Mouse (Mus musculus) embryonic stem cell, embryonic (primary cell): ENCODE measurements at regions not wholly inside any gene's neighbourhood (a gene's known extent, or its start where the extent isn't known, plus 50 kb on each side); places are given as distances from the start of the nearest gene placed in this dataset.

Experiments
- CTCF ChIA-PET, 4 experiments: fragments of 300-600 bp in 2 of 4; fragments of 350-600 bp in 2 of 4; sonication (Branson Sonifier 250); formaldehyde crosslinking; loops; one replicate each; lab custom pipeline; 2022; ENCODE audit warnings: inconsistent platforms in 2 of 4; lab: Charles Lee
- POLR2A ChIA-PET, 4 experiments: fragments of 300-600 bp in 2 of 4; fragments of 350-600 bp in 2 of 4; sonication (Branson Sonifier 250); formaldehyde crosslinking; loops; one replicate each; lab custom pipeline; 2022; ENCODE audit warnings: antibody characterized with exemption in 4 of 4, inconsistent platforms in 1 of 4; lab: Charles Lee

- ChIA-PET CTCF (no interaction called here), POLR2A (interaction anchor here in 3 of 4 experiments (0.6 to 1.8 kb wide), 9 partner anchors 14 to 623 kb away, joined by 3 to 8 read pairs (median 4); partner anchors contain the start of gene Smim15 (in 1 of the 3))
These were observed 154.0 kb upstream of the Smim15 start for GRCm38 (mm10) chr13:107889985-107890865.

- ChIA-PET CTCF (no interaction called here), POLR2A (interaction anchor here in 1 of 4 experiments (1.3 kb wide), 1 partner anchor 65 kb away, joined by 3 read pairs; no protein-coding TSS in a partner anchor)
These were observed 154.7 kb upstream of the Smim15 start for GRCm38 (mm10) chr13:107889588-107889984.

GRCm38 (mm10) chr13:107888571-107889451 is 155.4 kb upstream of the Smim15 start:
- ChIA-PET POLR2A (interaction anchor here in 3 of 4 experiments (0.8 to 1.4 kb wide), 4 partner anchors 9 to 225 kb away, joined by 3 to 4 read pairs (median 4); no protein-coding TSS in a partner anchor), CTCF (interaction anchor here in 1 of 4 experiments (0.5 kb wide), 1 partner anchor 428 kb away, joined by 3 read pairs; no protein-coding TSS in a partner anchor)

- ChIA-PET CTCF (interaction anchor here in 1 of 4 experiments (0.5 kb wide), 1 partner anchor 9 kb away, joined by 9 read pairs; no protein-coding TSS in a partner anchor), POLR2A (interaction anchor here in 3 of 4 experiments (0.8 to 1.4 kb wide), 4 partner anchors 8 to 224 kb away, joined by 3 to 4 read pairs (median 4); no protein-coding TSS in a partner anchor)
These were observed 156.1 kb upstream of the Smim15 start for GRCm38 (mm10) chr13:107888231-107888555.

GRCm38 (mm10) chr13:107887366-107888230 is 156.6 kb upstream of the Smim15 start:
- POLR2A ChIA-PET: interaction anchor here in 2 of 4 experiments (0.6 to 1.4 kb wide), 4 partner anchors 8 to 72 kb away, joined by 3 to 4 read pairs (median 4); no protein-coding TSS in a partner anchor
- CTCF ChIA-PET: interaction anchor here in 1 of 4 experiments (0.5 kb wide), 1 partner anchor 8 kb away, joined by 9 read pairs; no protein-coding TSS in a partner anchor

- CTCF ChIA-PET: interaction anchor here in 1 of 4 experiments (0.7 kb wide), 1 partner anchor 159 kb away, joined by 3 read pairs; no protein-coding TSS in a partner anchor
- POLR2A ChIA-PET: interaction anchor here in 2 of 4 experiments (1.1 to 1.6 kb wide), 3 partner anchors 9 to 835 kb away, joined by 3 to 6 read pairs (median 3); no protein-coding TSS in a partner anchor
These were observed 159.4 kb upstream of the Smim15 start for GRCm38 (mm10) chr13:107884836-107885235.

- ChIA-PET POLR2A (interaction anchor here in 2 of 4 experiments (0.9 to 1.8 kb wide), 7 partner anchors 9 to 276 kb away, joined by 3 to 10 read pairs (median 4); partner anchors contain the start of genes Ercc8 (in 1 of the 2) and Ndufaf2 (in 1 of the 2)), CTCF (interaction anchor here in 2 of 4 experiments (0.6 to 1.5 kb wide), 4 partner anchors 9 to 557 kb away, joined by 3 to 6 read pairs (median 4); no protein-coding TSS in a partner anchor)
These were observed 161.9 kb upstream of the Smim15 start for GRCm38 (mm10) chr13:107882337-107882736.

- ChIA-PET CTCF (no interaction called here), POLR2A (interaction anchor here in 2 of 4 experiments (1.0 to 1.5 kb wide), 3 partner anchors 8 to 34 kb away, joined by 3 to 4 read pairs (median 3); no protein-coding TSS in a partner anchor)
These were observed 163.7 kb upstream of the Smim15 start for GRCm38 (mm10) chr13:107880551-107880950.

GRCm38 (mm10) chr13:107879535-107879934 is 164.7 kb upstream of the Smim15 start:
- ChIA-PET POLR2A (interaction anchor here in 2 of 4 experiments (0.6 to 1.5 kb wide), 8 partner anchors 9 to 972 kb away, joined by 3 to 4 read pairs (median 3); no protein-coding TSS in a partner anchor), CTCF (interaction anchor here in 1 of 4 experiments (0.6 kb wide), 1 partner anchor 8 kb away, joined by 9 read pairs; no protein-coding TSS in a partner anchor)

GRCm38 (mm10) chr13:107878980-107879379 is 165.3 kb upstream of the Smim15 start:
- CTCF ChIA-PET: interaction anchor here in 1 of 4 experiments (0.6 kb wide), 1 partner anchor 9 kb away, joined by 9 read pairs; no protein-coding TSS in a partner anchor
- POLR2A ChIA-PET: interaction anchor here in 2 of 4 experiments (0.7 to 1.3 kb wide), 3 partner anchors 16 to 972 kb away, joined by 3 to 4 read pairs (median 3); no protein-coding TSS in a partner anchor

- CTCF ChIA-PET: interaction anchor here in 3 of 4 experiments (0.5 to 1.2 kb wide), 10 partner anchors 9 to 751 kb away, joined by 3 to 9 read pairs (median 4); no protein-coding TSS in a partner anchor
- POLR2A ChIA-PET: interaction anchor here in 3 of 4 experiments (0.5 to 2.0 kb wide), 20 partner anchors 8 to 163 kb away, joined by 3 to 11 read pairs (median 3); no protein-coding TSS in a partner anchor
These were observed 171.0 kb upstream of the Smim15 start for GRCm38 (mm10) chr13:107873244-107873667.

GRCm38 (mm10) chr13:107872574-107872973 is 171.7 kb upstream of the Smim15 start:
- CTCF ChIA-PET: interaction anchor here in 1 of 4 experiments (1.1 kb wide), 2 partner anchors 11 to 280 kb away, joined by 3 to 4 read pairs; no protein-coding TSS in a partner anchor
- POLR2A ChIA-PET: interaction anchor here in 3 of 4 experiments (0.8 to 2.0 kb wide), 10 partner anchors 9 to 42 kb away, joined by 3 to 11 read pairs (median 4); no protein-coding TSS in a partner anchor

GRCm38 (mm10) chr13:107872137-107872536 is 172.1 kb upstream of the Smim15 start:
- ChIA-PET POLR2A (interaction anchor here in 3 of 4 experiments (1.2 to 2.0 kb wide), 4 partner anchors 9 to 26 kb away, joined by 3 to 11 read pairs (median 4); no protein-coding TSS in a partner anchor), CTCF (no interaction called here)

- ChIA-PET CTCF (no interaction called here), POLR2A (interaction anchor here in 1 of 4 experiments (1.1 kb wide), 1 partner anchor 13 kb away, joined by 4 read pairs; no protein-coding TSS in a partner anchor)
These were observed 175.3 kb upstream of the Smim15 start for GRCm38 (mm10) chr13:107868906-107869305.

GRCm38 (mm10) chr13:107866825-107867224 is 177.4 kb upstream of the Smim15 start:
- POLR2A ChIA-PET: interaction anchor here in 1 of 4 experiments (1.0 kb wide), 1 partner anchor 11 kb away, joined by 4 read pairs; no protein-coding TSS in a partner anchor
- CTCF ChIA-PET: no interaction called here
